Mouse (Mus musculus) MEL (cell line): ENCODE measurements around the gene C1s2.

ENCODE experiments used
- BHLHE40 ChIP-seq: IDR thresholded peaks from 2 replicates; pipeline ENCODE4 v1.6.1; 2012; ENCODE audit warnings: low read depth, mild to moderate bottlenecking, inconsistent platforms, low read length, improper control_type of control experiment, borderline replicate concordance
- CHD2 ChIP-seq: IDR thresholded peaks from 2 replicates; pipeline ENCODE4 v1.6.1; 2011; ENCODE audit warnings: low read length, improper control_type of control experiment
- CTCF ChIP-seq, 3 experiments: IDR thresholded peaks in 2 of 3; conservative IDR thresholded peaks in 1 of 3; 2 replicates each; pipeline ENCODE4 v1.5.1; 2011 to 2012; ENCODE audit warnings: low read length in 3 of 3, low read depth in 2 of 3, mild to moderate bottlenecking in 2 of 3, improper control_type of control experiment in 1 of 3, inconsistent platforms in 1 of 3, mixed read lengths in 1 of 3, moderate library complexity in 1 of 3; ENCODE audit not compliant: control insufficient read depth in 1 of 3, insufficient read depth in 1 of 3, poor library complexity in 1 of 3, severe bottlenecking in 1 of 3
- GATA1 ChIP-seq: IDR thresholded peaks from 2 replicates; pipeline ENCODE4 v1.6.1; 2011; ENCODE audit warnings: low read depth, low read length, improper control_type of control experiment
- MAFK ChIP-seq: IDR thresholded peaks from 2 replicates; pipeline ENCODE4 v1.6.1; 2011; ENCODE audit warnings: low read depth, mild to moderate bottlenecking, low read length, improper control_type of control experiment, borderline replicate concordance
- MAX ChIP-seq: IDR thresholded peaks from 2 replicates; pipeline ENCODE4 v1.6.1; 2011; ENCODE audit warnings: low read length, improper control_type of control experiment
- POLR2A ChIP-seq, 2 experiments: IDR thresholded peaks; 2 replicates each; pipeline ENCODE4 v1.6.1; 2011 to 2012; ENCODE audit warnings: low read length in 2 of 2, mild to moderate bottlenecking in 2 of 2, control low read depth in 1 of 2, improper control_type of control experiment in 1 of 2, low read depth in 1 of 2, moderate library complexity in 1 of 2; ENCODE audit not compliant: control insufficient read depth in 1 of 2, insufficient read depth in 1 of 2, poor library complexity in 1 of 2
- SIN3A ChIP-seq: IDR thresholded peaks from 2 replicates; pipeline ENCODE4 v1.6.1; 2012; ENCODE audit warnings: low read length, improper control_type of control experiment, inconsistent platforms
- TAL1 ChIP-seq: IDR thresholded peaks from 2 replicates; pipeline ENCODE4 v1.6.1; 2012; ENCODE audit warnings: mild to moderate bottlenecking, inconsistent platforms, low read length, moderate library complexity, mixed read lengths
- TCF12 ChIP-seq: IDR thresholded peaks from 2 replicates; pipeline ENCODE4 v1.6.1; 2014; ENCODE audit warnings: low read depth, mild to moderate bottlenecking, inconsistent platforms, low read length, improper control_type of control experiment, moderate library complexity
- ZMIZ1 ChIP-seq: IDR thresholded peaks from 2 replicates; pipeline ENCODE4 v1.6.1; 2012; ENCODE audit warnings: low read depth, mild to moderate bottlenecking, inconsistent platforms, low read length, improper control_type of control experiment, moderate library complexity
- ZNF384 ChIP-seq: IDR thresholded peaks from 2 replicates; pipeline ENCODE4 v1.6.1; 2012; ENCODE audit warnings: low read depth, mild to moderate bottlenecking, inconsistent platforms, low read length, improper control_type of control experiment

DNA sequence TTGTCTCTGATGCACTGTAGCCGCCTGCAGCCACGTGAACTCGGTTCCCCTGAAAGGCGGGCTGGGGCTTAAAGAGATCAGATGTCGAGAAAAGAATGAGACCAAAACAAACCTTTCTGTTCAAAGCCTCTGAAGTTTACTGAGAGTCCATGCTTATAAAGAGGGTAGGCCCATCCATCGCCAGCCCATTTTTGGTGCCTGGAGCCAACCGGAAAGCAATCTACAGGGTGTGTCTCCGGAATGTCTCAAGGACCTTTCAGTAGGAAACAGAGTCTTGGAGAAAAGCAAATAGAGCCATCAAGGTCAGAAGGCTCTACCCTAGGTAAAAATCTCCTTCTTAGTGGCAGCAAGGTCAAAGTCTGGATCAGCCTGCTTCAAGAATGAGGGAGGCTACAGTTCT lies 42.8 kb downstream of the C1s2 start:
- TF ChIP-seq BHLHE40 (no peak), CTCF (IDR thresholded peaks at IDR 0.05 in 2 of 3, conservative IDR thresholded peaks at IDR 0.05 in 1 of 3; ENCODE audit: control insufficient read depth in 1 of 3, insufficient read depth in 1 of 3, low read depth in 2 of 3, low read length in 3 of 3, poor library complexity in 1 of 3, severe bottlenecking in 1 of 3) (no peak), SIN3A (no peak), CHD2 (no peak), ZNF384 (no peak), TAL1 (no peak), MAFK (no peak), MAX (no peak), GATA1 (no peak), POLR2A (IDR thresholded peaks at IDR 0.05; ENCODE audit: control insufficient read depth in 1 of 2, insufficient read depth in 1 of 2, low read depth in 1 of 2, low read length in 2 of 2, poor library complexity in 1 of 2) (no peak), TCF12 (no peak), ZMIZ1 (no peak)
